Mouse (Mus musculus) gastrocnemius, postnatal 14 days (tissue): ENCODE measurements around the gene Larp1. TPM values are rescaled to one million over a fixed set of nuclear protein-coding genes. Genes with fewer than 3 reads are reported as not detected.

Experiments
- DNase-seq: peaks from one replicate; pipeline ENCODE4 v3.0.0; 2021; ENCODE audit warnings: mixed read lengths
- intact Hi-C: fragments of 180-260 bp; cut with DNase I; formaldehyde crosslinking; loops from one replicate; pipeline ENCODE4 v1.15.1; 2025; ENCODE audit warnings: low total_unique reads
- long read RNA-seq, 2 experiments: library from polyadenylated mRNA; stranded (forward); transcript quantifications; one replicate each; pipeline ENCODE4 v2.0.0; 2021
- total RNA-seq, 2 experiments: library from RNA; stranded (reverse); gene quantifications; 2 replicates each; pipeline ENCODE4 v1.2.3; 2021

The Larp1 gene
- total RNA-seq = 10 to 100 TPM; 61.9 to 74.6 TPM
- long read RNA-seq, experiment 1, full-length matches to known transcripts = 9 of 33 reads
- long read RNA-seq, experiment 1, partial matches to known transcripts = 22 of 33 reads
- long read RNA-seq, experiment 1, other reads (novel, unspliced or antisense) = 2 of 33 reads
- long read RNA-seq, experiment 2, full-length matches to known transcripts = 20 of 62 reads
- long read RNA-seq, experiment 2, partial matches to known transcripts = 38 of 62 reads
- long read RNA-seq, experiment 2, other reads (novel, unspliced or antisense) = 4 of 62 reads

DNA sequence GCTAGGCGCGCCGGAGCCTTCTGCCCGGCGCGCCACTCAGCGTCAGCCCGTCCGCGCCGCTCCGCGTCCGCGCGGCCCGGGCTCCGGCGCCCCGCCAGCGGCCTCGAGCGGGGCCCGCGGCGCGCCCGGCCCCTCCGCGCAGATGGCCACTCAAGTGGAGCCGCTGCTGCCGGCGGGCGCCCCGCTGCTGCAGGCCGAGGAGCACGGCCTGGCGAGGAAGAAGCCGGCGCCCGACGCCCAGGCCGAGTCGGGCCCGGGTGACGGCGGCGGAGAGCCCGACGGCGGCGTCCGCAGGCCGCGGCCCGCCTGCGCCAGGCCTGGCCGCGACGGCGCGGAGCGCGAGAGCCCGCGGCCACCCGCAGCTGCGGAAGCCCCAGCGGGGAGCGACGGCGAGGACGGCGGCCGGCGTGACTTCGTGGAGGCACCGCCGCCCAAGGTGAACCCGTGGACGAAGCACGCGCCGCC, at the start of gene Larp1:
TSS of gene Larp1 (plus strand) at position 14 of the 465 bp plus-strand sequence.
- intact Hi-C loops = no loop called here
- peak; percentile 39 for DNase-seq

GRCm38 (mm10) chr11:57959924-57960323, 48.9 kb upstream of the Larp1 start:
- DNase-seq = no peak
- intact Hi-C loops = no loop called here

GRCm38 (mm10) chr11:57962382-57963285, 46.2 kb upstream of the Larp1 start:
- DNase-seq = peak; percentile 84
- intact Hi-C loops = no loop called here

- intact Hi-C loops = no loop called here
Observed at GRCm38 (mm10) chr11:57963291-57963870, 45.5 kb upstream of the Larp1 start.

DNA sequence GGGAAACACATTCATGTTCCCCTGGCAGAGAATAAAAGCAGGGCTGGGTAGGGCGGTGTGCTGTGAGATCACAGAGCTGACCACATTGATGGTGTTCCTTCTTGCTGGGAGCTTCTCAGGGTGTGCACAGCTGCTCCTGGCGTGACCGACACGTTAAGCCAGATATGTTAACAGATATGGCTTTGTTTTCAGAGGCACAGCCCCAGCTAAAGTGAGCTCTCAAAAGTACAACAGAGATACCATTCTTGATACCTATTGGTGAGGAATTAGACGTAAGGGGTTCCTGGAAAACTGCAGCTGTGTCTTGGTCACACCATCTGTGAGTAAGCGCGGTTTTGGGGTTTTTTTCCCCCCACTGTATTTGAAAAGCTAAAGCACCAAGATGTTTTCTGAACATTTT, 42.2 kb upstream of the Larp1 start:
- no peak for DNase-seq
- intact Hi-C loops = no loop called here

More at GRCm38 (mm10) chr11:57963291-57963870, 45.5 kb upstream of the Larp1 start:
- no peak for DNase-seq

DNA sequence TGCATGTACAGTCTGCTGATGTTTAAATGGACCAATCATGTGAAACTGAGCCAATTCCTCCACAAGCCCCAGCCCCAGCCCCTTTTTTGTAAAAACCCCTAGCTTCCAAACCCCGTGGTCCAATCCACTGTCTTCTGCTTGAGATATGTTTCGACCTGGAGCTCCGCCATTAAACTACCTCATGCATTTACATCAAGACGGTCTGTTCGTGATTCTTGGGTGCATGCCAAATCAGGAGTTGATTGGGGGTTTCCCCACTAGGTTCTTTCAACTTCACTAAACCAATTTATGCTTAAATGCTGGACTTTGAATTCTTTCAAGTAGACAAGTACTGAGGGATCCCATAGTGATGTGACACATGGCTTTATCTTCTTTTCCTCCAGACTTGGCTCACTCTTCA, 40.6 kb upstream of the Larp1 start:
- intact Hi-C loops = no loop called here
- DNase-seq = no peak

- intact Hi-C loops = no loop called here
- no peak for DNase-seq
Observed at GRCm38 (mm10) chr11:57970541-57970940, 38.3 kb upstream of the Larp1 start.

DNA sequence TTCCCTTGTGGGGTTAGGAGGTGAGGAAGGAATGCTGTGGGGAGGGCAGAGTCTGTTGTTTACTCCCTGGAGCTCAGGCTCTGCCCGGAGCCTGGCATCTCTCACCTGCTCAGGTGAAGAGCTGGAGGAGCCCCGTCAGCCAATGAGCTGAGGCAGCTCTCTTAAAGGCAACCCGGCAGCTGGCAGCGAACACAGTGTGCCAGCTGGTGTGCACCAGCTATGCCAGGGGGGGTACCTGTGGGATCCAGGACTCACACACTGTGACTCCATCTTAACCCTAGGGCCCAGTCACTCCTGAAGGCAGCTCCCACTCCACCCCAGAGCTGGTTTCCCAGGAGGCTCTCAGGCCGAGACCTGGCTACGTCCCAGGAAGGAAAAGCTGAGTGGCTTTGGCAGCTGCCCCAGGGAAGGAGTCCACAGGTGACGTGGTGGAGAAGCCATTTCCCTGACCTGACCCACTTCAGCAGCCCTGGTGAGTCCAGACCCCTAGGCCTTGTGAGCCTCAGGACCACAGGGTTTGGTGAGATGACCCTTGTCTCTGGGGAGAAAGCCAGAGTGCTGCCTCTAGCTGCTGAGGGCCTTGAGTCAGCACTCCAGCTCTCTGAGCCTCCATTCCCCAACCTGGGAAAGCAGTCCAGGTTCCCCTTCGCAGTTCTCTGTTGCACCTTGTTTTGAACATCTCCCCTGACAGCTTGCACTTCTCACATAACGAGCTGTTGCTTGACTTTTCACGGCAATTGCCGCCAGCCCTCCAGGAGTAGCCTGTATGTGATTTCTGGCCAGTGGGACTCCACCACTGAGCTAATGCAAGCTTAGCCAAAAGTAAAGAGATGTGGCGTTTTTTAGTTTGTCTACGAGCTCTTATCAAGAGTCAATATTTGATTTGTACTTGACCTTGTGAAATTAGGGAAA, 35.6 kb upstream of the Larp1 start:
- peak; percentile 40 for DNase-seq
- intact Hi-C loops = no loop called here

- intact Hi-C loops = no loop called here
- DNase-seq = no peak
Observed at GRCm38 (mm10) chr11:57973913-57974234, 35.0 kb upstream of the Larp1 start.

- intact Hi-C loops = no loop called here
Observed at GRCm38 (mm10) chr11:57975876-57976275, 33.0 kb upstream of the Larp1 start.

GRCm38 (mm10) chr11:57977681-57978080, 31.2 kb upstream of the Larp1 start:
- intact Hi-C loops = no loop called here
- DNase-seq = peak; percentile 58

More at GRCm38 (mm10) chr11:57975876-57976275, 33.0 kb upstream of the Larp1 start:
- DNase-seq = no peak

- DNase-seq = no peak
- intact Hi-C loops = no loop called here
Observed at GRCm38 (mm10) chr11:57979621-57980020, 29.2 kb upstream of the Larp1 start.

DNA sequence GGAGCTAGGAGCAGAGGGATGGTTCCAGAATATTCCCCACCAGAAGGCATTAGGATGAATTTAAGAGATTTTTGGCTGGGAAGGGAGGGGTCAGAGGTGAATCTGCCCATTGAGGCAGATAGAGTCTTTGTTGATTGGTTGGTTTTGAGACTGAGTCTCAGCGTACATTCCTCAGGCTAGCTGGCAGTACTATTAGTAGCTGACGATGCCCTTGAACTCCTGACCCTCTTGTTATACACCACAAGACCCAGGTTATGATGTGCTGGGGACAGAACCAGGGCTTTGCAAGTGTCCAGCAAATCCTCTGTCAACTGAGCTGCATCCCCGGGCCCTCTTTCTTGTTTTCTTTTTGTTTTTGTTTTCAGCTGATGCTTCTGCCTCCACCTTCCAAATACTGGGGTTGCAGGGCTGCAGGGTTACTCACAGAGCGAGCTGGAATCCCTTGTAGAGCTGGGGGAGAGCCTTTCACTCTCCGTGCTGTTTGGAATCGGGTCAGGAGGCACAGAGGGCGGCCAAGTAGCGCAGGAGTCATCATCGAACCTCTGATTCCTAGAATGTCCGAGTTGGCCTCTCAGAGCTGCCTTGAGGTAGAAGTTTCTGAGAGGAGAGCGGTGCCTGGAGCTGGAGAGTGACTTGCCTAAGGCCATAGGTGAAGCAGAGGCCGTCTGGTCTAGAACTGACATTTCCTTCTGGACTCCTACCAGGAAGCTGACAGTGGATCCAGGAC, 27.6 kb upstream of the Larp1 start:
- intact Hi-C loops = no loop called here
- no peak for DNase-seq

DNA sequence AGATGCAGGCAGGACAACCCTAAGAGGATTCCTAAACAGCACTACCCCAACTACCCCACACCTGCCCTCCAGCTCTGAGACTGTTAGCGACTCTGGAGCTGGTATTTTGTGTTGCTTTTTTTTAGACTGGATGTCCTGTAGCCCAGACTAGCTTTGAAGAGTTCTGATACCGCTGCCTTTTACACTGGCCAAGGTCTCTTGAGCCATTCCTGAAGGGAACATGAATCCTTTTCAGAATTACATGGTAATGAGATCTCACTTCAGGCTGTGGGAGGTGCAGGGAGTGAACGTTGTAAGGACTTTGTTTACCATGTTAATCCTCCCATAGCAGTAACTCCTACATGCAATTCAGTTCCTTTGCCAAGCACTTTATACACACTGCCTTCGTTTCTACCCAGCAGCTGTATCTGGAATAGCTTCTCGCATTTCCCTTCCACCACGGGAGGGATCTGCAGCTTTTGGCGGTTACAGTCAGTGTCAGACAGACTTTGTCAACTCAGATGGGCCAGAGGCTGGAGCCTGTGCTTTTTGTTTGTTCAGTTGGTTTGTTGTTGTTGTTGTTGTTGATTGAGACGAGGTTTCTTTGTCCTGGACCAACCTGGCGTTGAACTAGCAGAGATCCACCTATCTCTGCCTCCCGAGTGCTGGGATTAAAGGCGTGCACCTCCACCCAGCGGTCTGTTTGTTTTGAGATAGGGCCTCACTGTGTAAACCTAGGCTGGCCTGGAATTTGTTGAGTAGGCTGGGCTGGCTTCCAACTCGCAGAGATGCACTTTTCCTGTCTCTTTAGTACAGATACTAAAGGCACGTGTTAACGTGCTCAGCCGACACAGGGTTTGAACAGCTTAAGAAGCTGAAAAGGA, 25.2 kb upstream of the Larp1 start:
- no peak for DNase-seq
- intact Hi-C loops = no loop called here

DNA sequence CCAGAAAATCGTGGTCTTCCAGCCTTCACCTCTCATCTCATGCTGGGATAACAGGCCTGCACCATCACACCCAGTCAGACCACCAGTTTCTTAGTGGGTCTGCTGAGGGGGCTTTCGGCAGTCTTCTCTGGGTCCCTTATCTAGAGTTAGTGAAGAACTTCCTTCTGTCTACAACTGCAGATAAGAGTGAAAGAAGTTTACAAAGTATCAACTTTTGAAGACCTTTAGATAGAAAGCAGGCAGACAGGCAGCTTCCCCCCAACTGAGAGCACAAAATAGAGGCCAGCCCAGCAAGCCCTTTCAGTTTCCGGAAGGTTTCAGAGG, 24.6 kb upstream of the Larp1 start:
- intact Hi-C loops = no loop called here
- no peak for DNase-seq

GRCm38 (mm10) chr11:57985485-57985884, 23.4 kb upstream of the Larp1 start:
- DNase-seq = no peak
- intact Hi-C loops = no loop called here

GRCm38 (mm10) chr11:57986053-57986452, 22.8 kb upstream of the Larp1 start:
- intact Hi-C loops = no loop called here
- no peak for DNase-seq

DNA sequence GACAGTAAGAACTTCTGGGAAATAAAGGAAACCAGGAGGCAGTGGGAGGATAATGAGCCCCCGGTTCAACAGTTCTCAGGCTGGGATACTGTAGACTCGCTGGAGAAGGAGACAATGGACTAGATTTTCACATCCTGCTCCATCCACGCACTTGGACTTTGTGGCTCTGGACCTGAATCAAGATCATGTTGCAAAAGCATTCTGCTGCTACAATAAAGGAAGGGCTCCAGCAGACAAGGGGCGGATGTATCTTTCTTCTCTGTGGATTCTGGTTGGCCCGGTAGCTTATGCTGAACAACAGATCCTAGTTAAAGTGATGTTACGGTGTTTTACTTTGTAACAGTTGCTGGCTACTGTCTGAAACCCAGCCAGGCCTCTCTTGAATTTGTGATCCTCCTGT, 22.4 kb upstream of the Larp1 start:
- intact Hi-C loops = no loop called here
- no peak for DNase-seq
